Comparison of ENCODE assay signal across 30 mouse cellular contexts in genomic region chr5:90880335-90880850, GRCm38 (mm10). TPM values are rescaled to one million over a fixed set of nuclear protein-coding genes. Genes with fewer than 3 reads are reported as not detected.
DNase-seq lines count a peak whose midpoint lies in the region; ATAC-seq and TF ChIP-seq lines count a peak whose summit lies in the region.
"Had no signal": no experiment of that assay in that cellular context is flagged by ENCODE, and none has a peak within 500 bp of the region (broad histone marks: within the 10 kb centered on the region; RNA-seq: fewer than 3 reads in every experiment).

No protein-coding gene starts in this region.

- in situ Hi-C loops in Patski (cut with MboI; ENCODE audit: low pct_unique_long_range_greater_than_20kb): loop anchor here (25.0 kb wide), 1 partner anchor 1418 kb away; the partner anchor contains the start of gene Gc

- no peaks in the 10 kb centered on the region for H3K9me3 ChIP-seq in kidney, embryonic 14.5 days (ENCODE audit: control insufficient read depth, low read length)
- no peaks in the 10 kb centered on the region for H3K9me3 ChIP-seq in MEL (replicated peaks; ENCODE audit: insufficient read depth, low read length)
- H3K9me3 ChIP-seq: embryonic facial prominence, embryonic 12.5 days; forebrain, embryonic 10.5 days; forebrain, embryonic 15.5 days; heart, embryonic 10.5 days; heart, embryonic 15.5 days; limb, embryonic 12.5 days; liver, embryonic 15.5 days; lung, embryonic 15.5 days; midbrain, embryonic 12.5 days had no signal

- H3K79me2 ChIP-seq in MEL (ENCODE audit: control insufficient read depth, insufficient read depth, low read length, poor library complexity): no peaks in the 10 kb centered on the region

- WGBS in kidney, embryonic 14.5 days: 52% methylated on average over 7 of the region's 7 CpGs

- H3K27ac ChIP-seq in kidney, embryonic 14.5 days (ENCODE audit: low read depth, low read length): no peak overlapping the region
- H3K27ac ChIP-seq in MEL (ENCODE audit: control insufficient read depth, low read depth, low read length): peak overlapping the region; percentile 52; the same call in 1 of the 2 replicates
- H3K27ac ChIP-seq: embryonic facial prominence, embryonic 12.5 days; forebrain, embryonic 10.5 days; forebrain, embryonic 15.5 days; heart, embryonic 10.5 days; heart, embryonic 15.5 days; hindbrain, embryonic 13.5 days; kidney, postnatal 0 days; limb, embryonic 12.5 days; liver, embryonic 15.5 days; lung, embryonic 15.5 days; midbrain, embryonic 12.5 days had no signal

- TF ChIP-seq RAD21 in MEL (IDR thresholded peaks at IDR 0.05; ENCODE audit: low read depth, low read length): no peak

- POLR2A ChIA-PET in Patski (lab: Charles Lee): interaction anchor here (0.7 kb wide), 1 partner anchor 573 kb away, joined by 3 read pairs; no protein-coding TSS in a partner anchor

- no peak for DNase-seq in kidney, postnatal 36 days
- DNase-seq in MEL (ENCODE audit: low read depth, low spot score) (no peak), Patski (ENCODE audit: low read depth, low spot score) (no peak)
- DNase-seq in cerebellum, adult 8-10 months: no peak
- DNase-seq: cerebellum, adult 2 months; cerebellum, postnatal 36 days; embryo, embryonic 11 days had no signal

- TF ChIP-seq CTCF in MEL (IDR thresholded peaks at IDR 0.05 in 2 of 3, conservative IDR thresholded peaks at IDR 0.05 in 1 of 3; ENCODE audit: control insufficient read depth in 1 of 3, insufficient read depth in 1 of 3, low read depth in 2 of 3, low read length in 3 of 3, poor library complexity in 1 of 3, severe bottlenecking in 1 of 3): no peak
- no peak for TF ChIP-seq CTCF in Patski (IDR thresholded peaks at IDR 0.05)

- TF ChIP-seq POLR2A in MEL (IDR thresholded peaks at IDR 0.05; ENCODE audit: control insufficient read depth in 1 of 2, insufficient read depth in 1 of 2, low read depth in 1 of 2, low read length in 2 of 2, poor library complexity in 1 of 2): no peak

- H3K27me3 ChIP-seq in kidney, embryonic 14.5 days (ENCODE audit: control insufficient read depth, insufficient read depth, low read length): no peaks in the 10 kb centered on the region
- H3K27me3 ChIP-seq in MEL (ENCODE audit: control insufficient read depth in 1 of 2, insufficient read depth in 2 of 2, low read length in 2 of 2): no peaks in the 10 kb centered on the region
- no peaks in the 10 kb centered on the region for H3K27me3 ChIP-seq in Patski
- H3K27me3 ChIP-seq: embryonic facial prominence, embryonic 12.5 days; forebrain, embryonic 15.5 days; heart, embryonic 15.5 days; hindbrain, embryonic 13.5 days; limb, embryonic 12.5 days; liver, embryonic 15.5 days; lung, embryonic 15.5 days; midbrain, embryonic 12.5 days had no signal

- no peak overlapping the region for H3K4me2 ChIP-seq in kidney, embryonic 14.5 days (replicated peaks; ENCODE audit: low read depth, low read length)
- H3K4me2 ChIP-seq: embryonic facial prominence, embryonic 12.5 days; forebrain, embryonic 15.5 days; heart, embryonic 15.5 days; hindbrain, embryonic 13.5 days; limb, embryonic 12.5 days; liver, embryonic 15.5 days; lung, embryonic 15.5 days; midbrain, embryonic 12.5 days had no signal

- ATAC-seq in kidney, embryonic 14.5 days (ENCODE audit: low FRiP score, low TSS enrichment): peak; percentile 68
- peak; percentile 27 for ATAC-seq in Patski
- no peak for ATAC-seq in CD4-positive, CD25-positive, alpha-beta regulatory T cell, adult 4 months
- ATAC-seq: forebrain, embryonic 15.5 days; intestine, embryonic 16.5 days had no signal

- no peaks in the 10 kb centered on the region for H3K4me1 ChIP-seq in kidney, embryonic 14.5 days (ENCODE audit: control insufficient read depth, insufficient read depth, low read length)
- H3K4me1 ChIP-seq in MEL (ENCODE audit: control insufficient read depth in 1 of 2, insufficient read depth in 2 of 2, low read length in 2 of 2): peaks cover 14 to 23% of the 10 kb centered on the region in 2 experiments
- H3K4me1 ChIP-seq: embryonic facial prominence, embryonic 12.5 days; forebrain, embryonic 10.5 days; forebrain, embryonic 15.5 days; heart, embryonic 10.5 days; hindbrain, embryonic 13.5 days; limb, embryonic 12.5 days; midbrain, embryonic 12.5 days had no signal

- H3K4me3 ChIP-seq in kidney, embryonic 14.5 days (ENCODE audit: low read length): no peak overlapping the region
- H3K4me3 ChIP-seq in MEL (ENCODE audit: control insufficient read depth in 1 of 2, insufficient read depth in 1 of 2, low read depth in 2 of 2, low read length in 2 of 2): no peak overlapping the region
- H3K4me3 ChIP-seq: embryonic facial prominence, embryonic 12.5 days; forebrain, embryonic 10.5 days; forebrain, embryonic 15.5 days; heart, embryonic 10.5 days; heart, embryonic 15.5 days; hindbrain, embryonic 13.5 days; limb, embryonic 12.5 days; liver, embryonic 15.5 days; lung, embryonic 15.5 days; midbrain, embryonic 12.5 days had no signal

- CTCF ChIA-PET in Patski (lab: Charles Lee): interaction anchor here (0.8 to 1.7 kb wide), 4 partner anchors 11 to 21 kb away, joined by 4 to 7 read pairs (median 4); partner anchors contain the start of gene Cxcl1

- H3K9ac ChIP-seq in kidney, embryonic 14.5 days (ENCODE audit: low read depth, low read length): no peak overlapping the region
- H3K9ac ChIP-seq in MEL (ENCODE audit: control insufficient read depth, low read depth, low read length, poor library complexity, severe bottlenecking): no peak overlapping the region
- H3K9ac ChIP-seq: embryonic facial prominence, embryonic 12.5 days; forebrain, embryonic 15.5 days; heart, embryonic 15.5 days; hindbrain, embryonic 13.5 days; limb, embryonic 12.5 days; liver, embryonic 15.5 days; lung, embryonic 15.5 days; midbrain, embryonic 12.5 days had no signal

- TF ChIP-seq EP300 in MEL (IDR thresholded peaks at IDR 0.05; ENCODE audit: low read depth in 1 of 2, low read length in 2 of 2): no peak

- no peaks in the 10 kb centered on the region for H3K36me3 ChIP-seq in kidney, embryonic 14.5 days (ENCODE audit: control insufficient read depth, insufficient read depth, low read length)
- peaks cover 0 to 28% of the 10 kb centered on the region in 2 experiments; a peak in 2 of 4 replicates for H3K36me3 ChIP-seq in MEL (ENCODE audit: control insufficient read depth in 1 of 2, insufficient read depth in 2 of 2, low read length in 2 of 2)
- H3K36me3 ChIP-seq: embryonic facial prominence, embryonic 12.5 days; forebrain, embryonic 10.5 days; forebrain, embryonic 15.5 days; heart, embryonic 10.5 days; heart, embryonic 15.5 days; hindbrain, embryonic 13.5 days; limb, embryonic 12.5 days; liver, embryonic 15.5 days; lung, embryonic 15.5 days; midbrain, embryonic 12.5 days had no signal

TF ChIP-seq in MEL, 35 proteins besides CTCF, POLR2A, EP300 and RAD21:
- no peak for TF ChIP-seq MAFK (IDR thresholded peaks at IDR 0.05; ENCODE audit: borderline replicate concordance, low read depth, low read length)
- no peak for TF ChIP-seq ZKSCAN1 (IDR thresholded peaks at IDR 0.05; ENCODE audit: low read depth, low read length)
- TF ChIP-seq GABPA (IDR thresholded peaks at IDR 0.05; ENCODE audit: low read depth, low read length): no peak
- no peak for TF ChIP-seq ETS1 (IDR thresholded peaks at IDR 0.05; ENCODE audit: low read depth, low read length)
- TF ChIP-seq HCFC1 (IDR thresholded peaks at IDR 0.05; ENCODE audit: low read depth, low read length): no peak
- TF ChIP-seq UBTF (IDR thresholded peaks at IDR 0.05; ENCODE audit: borderline replicate concordance, insufficient read depth, low read depth, low read length): no peak
- TF ChIP-seq ELF1 (IDR thresholded peaks at IDR 0.05; ENCODE audit: low read depth, low read length): no peak
- TF ChIP-seq MAZ (IDR thresholded peaks at IDR 0.05; ENCODE audit: low read depth, low read length): no peak

RNA-seq across cellular contexts. Expression of gene Cxcl1, which starts 10.6 kb away (rescaled TPM):
- 0.85 and 1.7 TPM in 2 replicates for polyA plus RNA-seq in kidney, embryonic 14.5 days (2014; fragmentation: Nextera tagmentation; extraction: Ambion mirVana)
- not detected in 2 replicates for total RNA-seq in MEL (2012; rRNA removed)
- polyA plus RNA-seq in MEL (2012; ENCODE audit: insufficient read depth in 1 of 2, insufficient read length in 2 of 2, low read depth in 1 of 2, low replicate concordance in 2 of 2, missing spikeins in 1 of 2) (not detected), Patski (2021) (86.7 TPM)
- polyA plus RNA-seq in CD4-positive, CD25-positive, alpha-beta regulatory T cell, adult 4 months (2017; shearing (Covaris generic)): not detected
- total RNA-seq: left cerebral cortex, adult 18-20 months; left cerebral cortex, postnatal 25 days had no signal
- polyA plus RNA-seq: forebrain, embryonic 10.5 days; hindbrain, embryonic 13.5 days; midbrain, embryonic 12.5 days; neural tube, embryonic 14.5 days had no signal

RNA-seq across cellular contexts. Expression of gene Cxcl2, which starts 23.3 kb away (rescaled TPM):
- polyA plus RNA-seq in kidney, embryonic 14.5 days (2014; fragmentation: Nextera tagmentation; extraction: Ambion mirVana): 0.13 TPM in 1 of 2 replicates, not detected in the other
- not detected in 2 replicates for total RNA-seq in MEL (2012; rRNA removed)
- polyA plus RNA-seq in MEL (2012; ENCODE audit: insufficient read depth in 1 of 2, insufficient read length in 2 of 2, low read depth in 1 of 2, low replicate concordance in 2 of 2, missing spikeins in 1 of 2) (not detected), Patski (2021) (0.24 TPM)
- polyA plus RNA-seq in CD4-positive, CD25-positive, alpha-beta regulatory T cell, adult 4 months (2017; shearing (Covaris generic)): 1 to 10 TPM; 1.5 to 2.9 TPM
- total RNA-seq: gastrocnemius, adult 18-20 months; gastrocnemius, postnatal 25 days; heart, postnatal 25 days; layer of hippocampus, adult 18-20 months; layer of hippocampus, postnatal 10 days; left cerebral cortex, adult 18-20 months; left cerebral cortex, postnatal 25 days had no signal
- polyA plus RNA-seq: cerebellum, adult 2 months; embryonic facial prominence, embryonic 12.5 days; forebrain, embryonic 10.5 days; forebrain, embryonic 15.5 days; frontal cortex, adult 2 months; heart, embryonic 10.5 days; heart, embryonic 15.5 days; hindbrain, embryonic 13.5 days; intestine, embryonic 16.5 days; kidney, postnatal 0 days; limb, embryonic 12.5 days; liver, embryonic 15.5 days; lung, embryonic 15.5 days; midbrain, embryonic 12.5 days; neural tube, embryonic 14.5 days had no signal

RNA-seq across cellular contexts. Expression of gene Mthfd2l, which starts 50.5 kb away (rescaled TPM):
- 59.5 and 72.7 TPM in 2 replicates for polyA plus RNA-seq in kidney, embryonic 14.5 days (2014; fragmentation: Nextera tagmentation; extraction: Ambion mirVana)
- not detected in 2 replicates for total RNA-seq in MEL (2012; rRNA removed)
- polyA plus RNA-seq in MEL (2012; ENCODE audit: insufficient read depth in 1 of 2, insufficient read length in 2 of 2, low read depth in 1 of 2, low replicate concordance in 2 of 2, missing spikeins in 1 of 2) (not detected), Patski (2021) (30.6 TPM)
- 1 to 10 TPM; 1.3 to 2.0 TPM for polyA plus RNA-seq in CD4-positive, CD25-positive, alpha-beta regulatory T cell, adult 4 months (2017; shearing (Covaris generic))

Comparison
In these comparisons a context has a peak if more than half of its experiments do, and no peak if none do; other contexts are left out.
1. RNA of gene Cxcl1, which starts 10.6 kb away (polyA plus RNA-seq): 86.7 TPM in Patski (single experiment); 0.85 to 1.7 TPM in kidney, embryonic 14.5 days, not detected in MEL and not detected in CD4-positive, CD25-positive, alpha-beta regulatory T cell, adult 4 months; every median in the first group is over 10 times any median in the second.
2. RNA of gene Mthfd2l, which starts 50.5 kb away (polyA plus RNA-seq): 59.5 to 72.7 TPM in kidney, embryonic 14.5 days and 30.6 TPM in Patski (single experiment); 1.3 to 2.0 TPM in CD4-positive, CD25-positive, alpha-beta regulatory T cell, adult 4 months and not detected in MEL; every median in the first group is over 10 times any median in the second.